Mouse (Mus musculus) liver, embryonic 14.5 days (tissue): ENCODE measurements at regions not wholly inside any gene's neighbourhood (a gene's known extent, or its start where the extent isn't known, plus 50 kb on each side); places are given as distances from the start of the nearest gene placed in this dataset.

ENCODE experiments used
- ATAC-seq: fragments of 200-750 bp; cut with Nextera tagmentation; 2 replicates; pipeline ENCODE4 v1.8.0; 2017; ENCODE audit warnings: moderate number of reproducible peaks, mild to moderate bottlenecking, moderate library complexity; ENCODE audit not compliant: insufficient read depth
- DNase-seq, 3 experiments: peaks; one replicate each; pipeline ENCODE4 v3.0.0-alpha.2; 2012 to 2013; ENCODE audit warnings: low read depth in 3 of 3, low spot score in 3 of 3
- H3K27ac ChIP-seq: fragments of 300-500 bp; sonication (generic); 2 replicates; pipeline ENCODE4 v1.5.1; 2014; ENCODE audit warnings: moderate library complexity, mild to moderate bottlenecking, control low read depth, inconsistent platforms
- H3K27me3 ChIP-seq: fragments of 300-500 bp; sonication (generic); 2 replicates; pipeline ENCODE4 v1.6.1; 2014; ENCODE audit warnings: mild to moderate bottlenecking, low read length, moderate library complexity; ENCODE audit not compliant: control insufficient read depth, insufficient read depth
- H3K36me3 ChIP-seq: fragments of 300-500 bp; sonication (generic); replicated peaks from 2 replicates; pipeline ENCODE4 v1.6.1; 2014; ENCODE audit warnings: low read depth; ENCODE audit not compliant: control insufficient read depth, insufficient read depth
- H3K4me1 ChIP-seq, 2 experiments: fragments of 200-500 bp in 1 of 2; fragments of 300-500 bp in 1 of 2; sonication (generic) in 1 of 2; replicated peaks; 2 replicates each; pipeline ENCODE4 v1.6.1; 2012 to 2014; ENCODE audit warnings: antibody characterized with exemption in 1 of 2, inconsistent platforms in 1 of 2, low read length in 1 of 2; ENCODE audit not compliant: control insufficient read depth in 2 of 2, insufficient read depth in 2 of 2
- H3K4me2 ChIP-seq: fragments of 300-500 bp; sonication (generic); 2 replicates; pipeline ENCODE4 v1.6.1; 2014; ENCODE audit warnings: low read depth, mild to moderate bottlenecking, control low read depth, moderate library complexity
- H3K4me3 ChIP-seq, 2 experiments: fragments of 200-500 bp in 1 of 2; fragments of 300-500 bp in 1 of 2; sonication (generic) in 1 of 2; 2 replicates each; pipeline ENCODE4 v1.5.1; 2012 to 2014; ENCODE audit warnings: low read depth in 2 of 2, low read length in 2 of 2, mild to moderate bottlenecking in 2 of 2, control low read depth in 1 of 2, inconsistent platforms in 1 of 2, moderate library complexity in 1 of 2; ENCODE audit not compliant: insufficient read depth in 1 of 2
- H3K9ac ChIP-seq: fragments of 300-500 bp; sonication (generic); replicated peaks from 2 replicates; pipeline ENCODE4 v1.6.1; 2014; ENCODE audit warnings: mild to moderate bottlenecking, control low read depth, moderate library complexity
- H3K9me3 ChIP-seq: fragments of 300-500 bp; sonication (generic); 2 replicates; pipeline ENCODE4 v1.6.1; 2016; ENCODE audit warnings: low read length, mixed read lengths; ENCODE audit not compliant: control insufficient read depth
- CTCF ChIP-seq: IDR thresholded peaks from 2 replicates; pipeline ENCODE4 v1.5.1; 2016; ENCODE audit warnings: antibody characterized with exemption, low read depth, control low read depth
- EP300 ChIP-seq: IDR thresholded peaks from 2 replicates; pipeline ENCODE4 v1.6.1; 2016; ENCODE audit warnings: antibody characterized with exemption, low read depth
- WGBS: fragments of 180-500 bp; shearing (Covaris S2); extraction: QIAGEN DNeasy Blood & Tissue Kit; methylation state at CpG from one replicate; pipeline ENCODE4 v1.1.7; 2014; ENCODE audit not compliant: insufficient replicate concordance; 5-methylcytosine and 5-hydroxymethylcytosine counted together

DNA sequence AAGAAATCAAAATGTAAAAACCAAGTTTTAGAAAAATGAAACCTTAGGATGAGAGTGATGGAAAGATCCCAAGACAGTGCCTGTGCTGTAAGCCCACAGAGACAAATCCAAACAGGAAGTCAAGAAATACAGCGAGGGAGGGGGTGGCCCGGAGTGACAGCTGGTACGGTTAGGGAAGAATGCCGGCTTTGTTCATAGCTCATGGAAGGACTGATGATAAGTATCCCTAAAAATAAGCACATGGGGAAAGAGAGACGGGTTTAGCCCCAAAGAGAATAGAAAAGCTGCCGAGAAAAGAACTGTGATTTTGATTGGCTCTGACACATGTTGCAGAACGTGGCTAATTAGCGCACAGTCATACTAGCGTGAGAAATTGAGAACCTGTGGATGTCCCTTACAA is 382.6 kb downstream of the Cd83 start:
- H3K27ac ChIP-seq = no peak overlapping the region
- H3K4me3 ChIP-seq = no peak overlapping the region
- no peaks in the 10 kb centered on the region for H3K27me3 ChIP-seq
- no peaks in the 10 kb centered on the region for H3K9me3 ChIP-seq
- ATAC-seq (no peak), DNase-seq (no peak)
- no peak overlapping the region for H3K9ac ChIP-seq
- H3K4me2 ChIP-seq = no peak overlapping the region
- WGBS = 43% methylated on average over 9 of the region's 9 CpGs
- no peaks in the 10 kb centered on the region for H3K4me1 ChIP-seq
- H3K36me3 ChIP-seq = no peaks in the 10 kb centered on the region
- TF ChIP-seq EP300 (no peak), CTCF (no peak)

DNA sequence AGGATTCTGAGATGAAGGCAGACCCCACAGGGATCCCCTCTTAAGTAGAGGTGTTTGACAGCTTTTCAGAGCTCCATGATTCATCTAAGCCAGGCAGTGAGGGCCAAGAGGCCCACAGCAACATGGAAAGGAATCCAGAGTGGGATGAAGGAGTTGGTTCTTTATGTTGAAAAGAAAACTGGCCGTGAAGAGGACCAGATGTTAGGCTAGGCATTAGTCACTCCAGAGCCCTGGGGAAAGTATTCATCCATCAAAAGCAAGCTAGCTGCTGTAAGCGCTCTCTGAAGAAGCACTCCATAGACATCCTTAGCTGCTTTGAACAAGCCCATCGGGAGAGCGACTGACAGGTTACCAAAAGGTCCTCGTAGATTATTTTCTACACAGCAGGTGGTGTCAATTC is 383.6 kb downstream of the Cd83 start:
- H3K9me3 ChIP-seq = no peaks in the 10 kb centered on the region
- H3K4me3 ChIP-seq = no peak overlapping the region
- WGBS = 72% methylated on average over 5 of the region's 5 CpGs
- no peaks in the 10 kb centered on the region for H3K27me3 ChIP-seq
- TF ChIP-seq EP300 (no peak), CTCF (no peak)
- no peak overlapping the region for H3K4me2 ChIP-seq
- H3K36me3 ChIP-seq = no peaks in the 10 kb centered on the region
- no peak for DNase-seq
- H3K4me1 ChIP-seq = no peaks in the 10 kb centered on the region
- no peak overlapping the region for H3K9ac ChIP-seq
- no peak for ATAC-seq
- H3K27ac ChIP-seq = no peak overlapping the region

DNA sequence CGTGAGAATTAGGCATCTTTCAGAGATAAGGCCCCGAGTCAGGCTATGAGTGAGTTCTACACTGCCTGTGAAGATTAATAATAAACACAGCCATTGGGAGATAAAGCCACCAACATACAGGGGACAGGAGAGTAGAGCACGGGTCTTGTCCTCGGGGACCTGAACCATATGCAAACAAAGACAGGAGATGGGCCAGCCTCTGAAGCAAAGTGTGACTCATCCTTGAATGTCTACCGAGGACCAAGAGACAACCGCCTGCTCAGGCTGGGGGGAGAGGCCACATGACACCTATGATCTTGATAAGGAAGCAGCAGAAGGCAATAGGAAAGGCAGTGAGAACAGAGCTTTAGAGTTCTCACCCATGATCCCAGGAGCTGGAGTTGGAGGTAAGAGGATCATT is 387.1 kb downstream of the Cd83 start:
- Histone ChIP-seq H3K4me2 (no peak overlapping the region), H3K27ac (no peak overlapping the region), H3K9ac (no peak overlapping the region), H3K27me3 (no peaks in the 10 kb centered on the region), H3K36me3 (no peaks in the 10 kb centered on the region), H3K4me3 (no peak overlapping the region), H3K4me1 (no peaks in the 10 kb centered on the region), H3K9me3 (no peaks in the 10 kb centered on the region)
- TF ChIP-seq EP300 (no peak), CTCF (no peak)
- DNase-seq (no peak), ATAC-seq (no peak)
- WGBS = 11% methylated on average over 6 of the region's 6 CpGs

DNA sequence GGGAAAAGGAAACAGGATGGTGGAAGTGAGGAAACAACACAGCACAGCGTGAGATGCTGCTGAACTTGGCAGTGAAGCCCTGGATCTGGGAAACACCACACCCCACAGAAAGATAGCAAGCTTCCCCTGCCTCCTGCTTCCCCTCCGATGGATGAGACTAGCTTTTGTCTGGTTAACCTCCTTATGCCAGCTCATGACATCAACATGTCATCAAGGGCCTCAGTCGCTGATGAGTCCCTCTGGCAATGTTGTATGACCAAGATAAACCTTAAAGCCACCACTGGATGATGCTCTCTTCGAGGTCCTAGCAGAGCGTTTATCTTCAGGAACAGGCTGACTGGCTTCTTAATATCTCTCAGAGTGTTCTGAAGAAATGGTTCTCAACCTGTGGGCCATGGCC is 388.1 kb downstream of the Cd83 start:
- H3K4me3 ChIP-seq = no peak overlapping the region
- H3K36me3 ChIP-seq = no peaks in the 10 kb centered on the region
- H3K27ac ChIP-seq = no peak overlapping the region
- no peak overlapping the region for H3K9ac ChIP-seq
- no peak overlapping the region for H3K4me2 ChIP-seq
- no peaks in the 10 kb centered on the region for H3K27me3 ChIP-seq
- no peaks in the 10 kb centered on the region for H3K9me3 ChIP-seq
- H3K4me1 ChIP-seq = no peaks in the 10 kb centered on the region
- ATAC-seq (no peak), DNase-seq (no peak)
- TF ChIP-seq EP300 = no peak
- no peak for TF ChIP-seq CTCF
- 28% methylated on average over 5 of the region's 5 CpGs for WGBS

DNA sequence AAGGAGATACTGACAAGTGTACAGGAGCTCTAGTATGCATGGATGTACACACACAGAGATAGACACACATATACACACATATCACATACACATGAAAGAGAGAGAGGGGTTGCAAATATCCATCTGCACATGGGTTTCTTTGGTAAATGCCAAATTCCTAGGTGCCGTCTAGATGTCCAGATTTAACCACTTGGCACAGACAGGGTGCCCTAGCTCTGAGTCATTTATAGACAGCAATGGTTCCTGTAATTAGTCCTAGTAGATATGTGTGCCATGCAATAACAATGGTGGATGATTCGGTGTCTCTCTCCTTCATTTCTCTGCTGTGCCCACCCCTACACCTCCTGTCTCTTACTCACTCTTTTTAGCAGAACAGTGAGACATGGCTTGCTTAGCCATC is 389.7 kb downstream of the Cd83 start:
- no peak for TF ChIP-seq EP300
- no peak for TF ChIP-seq CTCF
- WGBS = 58% methylated on average over 2 of the region's 2 CpGs
- DNase-seq (no peak), ATAC-seq (no peak)
- Histone ChIP-seq H3K36me3 (no peaks in the 10 kb centered on the region), H3K9ac (no peak overlapping the region), H3K4me3 (no peak overlapping the region), H3K9me3 (no peaks in the 10 kb centered on the region), H3K27me3 (no peaks in the 10 kb centered on the region), H3K4me1 (no peaks in the 10 kb centered on the region), H3K4me2 (no peak overlapping the region), H3K27ac (no peak overlapping the region)
